Mouse (Mus musculus): ENCODE measurements at regions not wholly inside any gene's neighbourhood (a gene's known extent, or its start where the extent isn't known, plus 50 kb on each side); places are given as distances from the start of the nearest gene placed in this dataset.

DNA sequence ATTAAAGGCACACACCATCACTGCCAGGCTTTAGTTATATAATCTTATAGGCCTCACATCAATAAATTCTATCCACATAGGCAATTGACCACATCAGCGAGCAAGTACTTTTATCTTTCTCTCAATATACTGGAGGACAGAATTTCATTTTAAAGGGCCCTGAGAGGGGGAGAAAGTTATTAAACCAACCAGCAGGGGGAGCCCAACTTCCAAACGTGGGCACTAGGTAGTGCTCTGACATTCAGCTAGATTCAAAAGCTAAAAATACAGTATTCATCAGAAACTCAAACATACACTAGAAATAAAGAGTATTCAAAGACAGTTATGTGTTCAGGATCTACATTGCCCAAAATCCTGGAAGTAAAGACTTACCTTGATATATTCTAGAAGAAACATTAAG, 595.7 kb downstream of the Gm19410 start:
- Histone ChIP-seq H3ac (ENCODE audit: control insufficient read depth, insufficient read length) (no peak overlapping the region), H3K36me3 (ENCODE audit: control insufficient read depth, insufficient read depth) (no peaks in the 10 kb centered on the region), H3K4me2 (ENCODE audit: low read depth) (no peak overlapping the region), H3K27me3 (ENCODE audit: control insufficient read depth, insufficient read depth, insufficient read length) (peaks cover 12% of the 10 kb centered on the region), H3K4me3 (no peak overlapping the region), H3K79me2 (ENCODE audit: control insufficient read depth, insufficient read depth) (no peaks in the 10 kb centered on the region)
- no peak for TF ChIP-seq USF1 (IDR thresholded peaks at IDR 0.05; ENCODE audit: low read depth)
- no peak for TF ChIP-seq E2F4 (IDR thresholded peaks at IDR 0.05; ENCODE audit: insufficient read depth)
- TF ChIP-seq POLR2A (IDR thresholded peaks at IDR 0.05; ENCODE audit: insufficient read length, low read depth): no peak
- TF ChIP-seq SRF (IDR thresholded peaks at IDR 0.05; ENCODE audit: control insufficient read depth, insufficient read length, low read depth): no peak
- no peak for TF ChIP-seq MAX (IDR thresholded peaks at IDR 0.05; ENCODE audit: low read depth)
- TF ChIP-seq REST (IDR thresholded peaks at IDR 0.05; ENCODE audit: insufficient read depth, insufficient read length): no peak
- TF ChIP-seq POLR2AphosphoS2 (IDR thresholded peaks at IDR 0.05; ENCODE audit: insufficient read length, low read depth): no peak
- TF ChIP-seq MYOG (IDR thresholded peaks at IDR 0.05; ENCODE audit: control insufficient read depth in 1 of 3, insufficient read depth in 1 of 3, insufficient read length in 2 of 3, low read depth in 2 of 3): no peak
- TF ChIP-seq TCF3 (IDR thresholded peaks at IDR 0.05; ENCODE audit: insufficient read length, low read depth): no peak
- no peak for TF ChIP-seq CEBPB (IDR thresholded peaks at IDR 0.05; ENCODE audit: insufficient read depth, poor library complexity, severe bottlenecking)
- TF ChIP-seq MYOD1 (IDR thresholded peaks at IDR 0.05; ENCODE audit: control insufficient read depth in 1 of 3, insufficient read length in 2 of 3, low read depth in 2 of 3): no peak

DNA sequence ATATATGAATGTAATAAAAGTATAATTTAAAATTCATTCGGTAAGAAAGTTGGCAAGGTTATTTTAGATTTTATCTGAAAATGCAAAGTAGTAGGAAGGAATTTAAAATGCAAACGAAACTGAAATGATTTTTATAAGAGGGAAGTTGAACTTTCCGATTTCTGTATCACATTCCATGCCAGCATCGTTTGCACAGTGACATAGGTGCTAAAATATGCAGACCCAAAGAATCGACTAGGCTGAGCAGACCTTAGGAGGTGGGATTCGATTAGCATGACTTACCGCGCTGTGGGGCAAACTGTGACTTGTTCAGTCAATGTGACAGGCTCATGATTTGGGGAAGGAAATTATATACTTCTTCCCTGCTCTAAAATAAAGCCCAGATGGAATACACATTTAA, 596.2 kb downstream of the Gm19410 start:
- Histone ChIP-seq H3K4me2 (ENCODE audit: low read depth) (no peak overlapping the region), H3K79me2 (ENCODE audit: control insufficient read depth, insufficient read depth) (no peaks in the 10 kb centered on the region), H3K36me3 (ENCODE audit: control insufficient read depth, insufficient read depth) (no peaks in the 10 kb centered on the region), H3ac (ENCODE audit: control insufficient read depth, insufficient read length) (no peak overlapping the region), H3K27me3 (ENCODE audit: control insufficient read depth, insufficient read depth, insufficient read length) (peaks cover 12% of the 10 kb centered on the region), H3K4me3 (no peak overlapping the region)
- TF ChIP-seq MYOD1 (IDR thresholded peaks at IDR 0.05; ENCODE audit: control insufficient read depth in 1 of 3, insufficient read length in 2 of 3, low read depth in 2 of 3): no peak
- no peak for TF ChIP-seq POLR2A (IDR thresholded peaks at IDR 0.05; ENCODE audit: insufficient read length, low read depth)
- no peak for TF ChIP-seq CEBPB (IDR thresholded peaks at IDR 0.05; ENCODE audit: insufficient read depth, poor library complexity, severe bottlenecking)
- no peak for TF ChIP-seq TCF12 (IDR thresholded peaks at IDR 0.05; ENCODE audit: insufficient read depth, poor library complexity, severe bottlenecking)
- no peak for TF ChIP-seq USF1 (IDR thresholded peaks at IDR 0.05; ENCODE audit: low read depth)
- TF ChIP-seq POLR2AphosphoS2 (IDR thresholded peaks at IDR 0.05; ENCODE audit: insufficient read length, low read depth): no peak
- no peak for TF ChIP-seq SRF (IDR thresholded peaks at IDR 0.05; ENCODE audit: control insufficient read depth, insufficient read length, low read depth)
- TF ChIP-seq E2F4 (IDR thresholded peaks at IDR 0.05; ENCODE audit: insufficient read depth): no peak
- no peak for TF ChIP-seq TCF3 (IDR thresholded peaks at IDR 0.05; ENCODE audit: insufficient read length, low read depth)
- TF ChIP-seq MAX (IDR thresholded peaks at IDR 0.05; ENCODE audit: low read depth): no peak
- no peak for TF ChIP-seq REST (IDR thresholded peaks at IDR 0.05; ENCODE audit: insufficient read depth, insufficient read length)
- no peak for TF ChIP-seq MYOG (IDR thresholded peaks at IDR 0.05; ENCODE audit: control insufficient read depth in 1 of 3, insufficient read depth in 1 of 3, insufficient read length in 2 of 3, low read depth in 2 of 3)

DNA sequence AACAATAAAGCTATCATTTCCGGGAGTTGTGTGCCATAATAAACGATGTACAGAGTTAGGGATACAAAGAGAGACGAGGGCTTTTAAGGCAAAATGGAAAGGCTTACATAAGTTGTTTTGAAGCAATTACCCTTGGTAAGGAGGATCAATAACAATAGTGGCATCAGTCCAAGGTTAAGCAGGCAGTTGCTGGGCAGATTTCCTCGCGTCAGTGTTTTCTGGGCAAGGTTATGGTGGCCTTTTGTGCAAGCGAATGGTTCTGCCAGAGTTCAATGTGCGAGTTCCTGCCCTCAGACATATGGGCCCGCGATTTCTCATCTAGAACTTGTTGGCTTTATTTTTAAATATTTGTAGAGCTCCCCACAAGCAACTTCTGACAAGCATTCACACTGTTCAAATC, 597.7 kb downstream of the Gm19410 start:
- H3K4me3 ChIP-seq: no peak overlapping the region
- no peaks in the 10 kb centered on the region for H3K79me2 ChIP-seq (ENCODE audit: control insufficient read depth, insufficient read depth)
- no peak overlapping the region for H3K4me2 ChIP-seq (ENCODE audit: low read depth)
- TF ChIP-seq SRF (IDR thresholded peaks at IDR 0.05; ENCODE audit: control insufficient read depth, insufficient read length, low read depth) (no peak), CEBPB (IDR thresholded peaks at IDR 0.05; ENCODE audit: insufficient read depth, poor library complexity, severe bottlenecking) (no peak), E2F4 (IDR thresholded peaks at IDR 0.05; ENCODE audit: insufficient read depth) (no peak), MYOG (IDR thresholded peaks at IDR 0.05; ENCODE audit: control insufficient read depth in 1 of 3, insufficient read depth in 1 of 3, insufficient read length in 2 of 3, low read depth in 2 of 3) (no peak), USF1 (IDR thresholded peaks at IDR 0.05; ENCODE audit: low read depth) (no peak), MYOD1 (IDR thresholded peaks at IDR 0.05; ENCODE audit: control insufficient read depth in 1 of 3, insufficient read length in 2 of 3, low read depth in 2 of 3) (no peak), POLR2A (IDR thresholded peaks at IDR 0.05; ENCODE audit: insufficient read length, low read depth) (no peak), POLR2AphosphoS2 (IDR thresholded peaks at IDR 0.05; ENCODE audit: insufficient read length, low read depth) (no peak), TCF3 (IDR thresholded peaks at IDR 0.05; ENCODE audit: insufficient read length, low read depth) (no peak), TCF12 (IDR thresholded peaks at IDR 0.05; ENCODE audit: insufficient read depth, poor library complexity, severe bottlenecking) (no peak), REST (IDR thresholded peaks at IDR 0.05; ENCODE audit: insufficient read depth, insufficient read length) (no peak), MAX (IDR thresholded peaks at IDR 0.05; ENCODE audit: low read depth) (no peak)
- no peaks in the 10 kb centered on the region for H3K36me3 ChIP-seq (ENCODE audit: control insufficient read depth, insufficient read depth)
- H3ac ChIP-seq (ENCODE audit: control insufficient read depth, insufficient read length): no peak overlapping the region
- H3K27me3 ChIP-seq (ENCODE audit: control insufficient read depth, insufficient read depth, insufficient read length): peaks cover 12% of the 10 kb centered on the region

DNA sequence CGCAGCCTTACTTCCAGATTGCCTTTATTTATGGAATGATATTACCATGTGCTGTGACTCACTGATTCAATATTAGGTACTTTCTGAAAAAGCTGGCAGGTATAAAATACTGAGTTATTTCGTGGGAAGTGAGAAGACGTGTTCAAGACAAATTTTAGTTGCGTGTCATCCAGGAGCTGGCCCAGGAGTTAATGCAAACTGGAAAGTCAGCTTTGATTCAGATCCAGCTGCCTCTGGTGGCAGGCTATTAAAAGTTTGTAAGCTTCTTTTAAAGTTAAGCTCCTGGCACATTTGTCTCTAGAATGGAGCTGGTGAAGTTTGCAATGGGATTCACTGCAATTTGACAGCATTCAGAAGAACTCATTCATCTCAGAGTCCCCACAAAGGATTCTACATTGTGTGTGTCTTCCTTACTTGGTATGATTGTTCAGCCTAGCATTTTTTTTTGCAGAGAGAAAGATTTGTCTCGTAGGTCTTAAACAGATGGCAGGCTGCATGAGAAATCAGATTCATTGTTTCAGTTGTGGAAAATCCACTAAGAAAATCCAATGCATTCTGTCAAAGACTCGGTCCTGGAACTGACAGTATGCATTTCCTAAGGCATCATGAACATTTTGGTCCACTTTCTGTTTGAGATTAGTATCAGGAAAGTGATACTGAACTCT, 599.1 kb downstream of the Gm19410 start:
- Histone ChIP-seq H3K4me2 (ENCODE audit: low read depth) (no peak overlapping the region), H3K4me3 (no peak overlapping the region), H3K36me3 (ENCODE audit: control insufficient read depth, insufficient read depth) (no peaks in the 10 kb centered on the region), H3ac (ENCODE audit: control insufficient read depth, insufficient read length) (no peak overlapping the region), H3K79me2 (ENCODE audit: control insufficient read depth, insufficient read depth) (no peaks in the 10 kb centered on the region), H3K27me3 (ENCODE audit: control insufficient read depth, insufficient read depth, insufficient read length) (peaks cover 12% of the 10 kb centered on the region)
- TF ChIP-seq REST (IDR thresholded peaks at IDR 0.05; ENCODE audit: insufficient read depth, insufficient read length): no peak
- TF ChIP-seq SRF (IDR thresholded peaks at IDR 0.05; ENCODE audit: control insufficient read depth, insufficient read length, low read depth): no peak
- TF ChIP-seq CEBPB (IDR thresholded peaks at IDR 0.05; ENCODE audit: insufficient read depth, poor library complexity, severe bottlenecking): no peak
- TF ChIP-seq POLR2AphosphoS2 (IDR thresholded peaks at IDR 0.05; ENCODE audit: insufficient read length, low read depth): no peak
- no peak for TF ChIP-seq TCF12 (IDR thresholded peaks at IDR 0.05; ENCODE audit: insufficient read depth, poor library complexity, severe bottlenecking)

Data from myocyte (in vitro differentiated cells).